Mouse (Mus musculus): ENCODE measurements around the gene Efna5. TPM values are rescaled to one million over a fixed set of nuclear protein-coding genes. Genes with fewer than 3 reads are reported as not detected.

Gene Efna5
- polyA plus RNA-seq, 1 experiment from 2014 or later: 59.8 TPM

DNA sequence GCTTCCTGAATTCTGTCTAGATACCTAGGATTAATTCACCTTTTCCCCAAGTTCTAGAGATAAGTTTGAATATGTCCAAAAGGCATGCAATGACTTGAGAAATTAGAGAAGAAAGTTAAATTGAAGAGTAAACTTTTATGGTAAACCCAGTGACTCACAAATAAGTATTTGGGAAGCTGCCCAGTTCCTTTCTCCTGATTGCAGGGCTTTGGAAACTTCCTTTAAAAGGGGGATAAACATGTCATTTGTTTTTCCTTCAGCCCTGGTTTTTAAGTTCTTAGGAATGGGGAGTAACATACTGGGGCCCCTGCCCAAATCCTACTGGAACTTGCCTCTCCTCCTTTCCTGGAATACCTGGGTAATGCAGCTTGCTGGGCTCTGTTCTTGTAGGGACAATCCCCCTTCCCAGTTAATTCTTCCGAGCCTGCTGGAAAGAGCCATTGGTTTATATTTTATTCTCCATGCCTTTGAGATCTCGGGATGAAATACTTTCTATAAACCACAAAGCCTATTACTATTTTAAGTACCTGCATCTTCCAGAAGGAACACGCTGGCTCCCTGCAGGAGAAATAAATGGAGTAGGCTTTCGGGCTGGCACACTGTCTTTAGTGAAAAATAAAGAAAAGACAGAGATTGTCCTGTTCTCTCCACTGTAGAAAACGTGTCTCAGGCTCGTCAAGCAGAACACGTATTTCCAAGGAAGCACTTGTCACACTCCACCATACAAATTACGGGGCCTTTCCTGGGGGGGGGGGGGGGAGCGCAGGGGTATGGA lies 282.2 kb downstream of the Efna5 start:
- no peaks in the 10 kb centered on the region for H3K27me3 ChIP-seq (replicated peaks)
- H3K27ac ChIP-seq: no peak overlapping the region
- no peak for ATAC-seq (replicated peaks)
- H3K4me3 ChIP-seq: no peak overlapping the region
- H3K9ac ChIP-seq: no peak overlapping the region
- no peak overlapping the region for H3K4me2 ChIP-seq
- no peaks in the 10 kb centered on the region for H3K36me3 ChIP-seq (replicated peaks)
- no peaks in the 10 kb centered on the region for H3K9me3 ChIP-seq
- WGBS: 37% methylated on average over 9 of the region's 9 CpGs
- H3K4me1 ChIP-seq: no peaks in the 10 kb centered on the region

- Histone ChIP-seq H3K4me1 (peaks cover 6% of the 10 kb centered on the region), H3K9ac (no peak overlapping the region), H3K4me2 (no peak overlapping the region), H3K36me3 (replicated peaks) (no peaks in the 10 kb centered on the region), H3K9me3 (no peaks in the 10 kb centered on the region), H3K27me3 (replicated peaks) (no peaks in the 10 kb centered on the region), H3K4me3 (no peak overlapping the region), H3K27ac (peak overlapping the region; percentile 7; the same call in 1 of the 2 replicates)
- 35% methylated on average over 5 of the region's 5 CpGs for WGBS
- ATAC-seq (replicated peaks): no peak; the same call in 1 of the 2 replicates
Observed at GRCm38 (mm10) chr17:62592436-62593074, 288.6 kb downstream of the Efna5 start.

DNA sequence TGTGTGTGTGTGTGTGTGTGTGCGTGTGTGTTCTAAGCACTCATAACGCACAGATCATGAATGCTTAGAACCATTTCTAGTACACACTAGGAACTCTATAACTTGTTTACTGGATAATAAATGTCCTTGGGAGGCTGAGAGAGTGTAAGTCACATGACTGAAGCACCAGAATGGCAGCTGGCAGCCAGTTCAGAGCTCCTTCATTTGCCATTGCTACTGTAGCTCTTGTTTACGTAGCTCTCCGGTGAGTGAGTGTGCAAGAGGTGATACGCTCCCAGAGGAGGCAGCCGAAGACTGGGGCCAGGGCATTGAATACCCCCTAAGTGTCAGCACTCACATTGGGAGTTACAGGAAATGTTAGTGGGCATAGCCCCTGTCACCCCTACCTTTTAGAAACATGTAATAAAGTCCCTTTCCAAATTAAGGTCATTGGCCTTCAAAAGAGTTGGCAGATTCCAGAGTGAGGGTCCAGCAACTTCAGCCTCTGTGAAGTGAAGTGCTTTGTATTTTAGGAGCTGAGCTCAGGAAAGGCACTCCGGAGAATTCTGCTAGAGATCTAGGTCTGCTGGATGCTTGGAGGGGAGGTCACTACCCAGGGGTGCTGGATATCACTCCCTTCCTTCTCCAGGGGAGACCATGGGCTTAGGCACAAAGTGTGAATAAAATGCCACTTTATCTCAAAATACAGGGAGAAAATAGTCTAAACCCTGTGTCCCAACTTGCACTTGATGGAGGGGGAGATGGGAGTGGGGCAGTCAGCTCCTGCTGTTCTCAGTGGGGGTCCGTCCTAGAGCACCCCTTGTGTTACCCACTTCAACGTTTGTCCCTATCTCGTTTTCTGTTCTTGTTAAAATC lies 289.3 kb downstream of the Efna5 start:
- H3K9me3 ChIP-seq: peaks cover 3% of the 10 kb centered on the region; the same call in 1 of the 2 replicates
- no peak overlapping the region for H3K4me2 ChIP-seq
- H3K36me3 ChIP-seq (replicated peaks): no peaks in the 10 kb centered on the region
- no peak overlapping the region for H3K9ac ChIP-seq
- no peak overlapping the region for H3K27ac ChIP-seq
- 62% methylated on average over 10 of the region's 10 CpGs for WGBS
- ATAC-seq (replicated peaks): peak; percentile 59
- H3K4me1 ChIP-seq: peaks cover 6% of the 10 kb centered on the region
- H3K4me3 ChIP-seq: no peak overlapping the region
- no peaks in the 10 kb centered on the region for H3K27me3 ChIP-seq (replicated peaks)

- peaks cover 3% of the 10 kb centered on the region; the same call in 1 of the 2 replicates for H3K9me3 ChIP-seq
- ATAC-seq (replicated peaks): no peak
- H3K4me1 ChIP-seq: peaks cover 6% of the 10 kb centered on the region
- H3K36me3 ChIP-seq (replicated peaks): no peaks in the 10 kb centered on the region
- WGBS: 67% methylated on average over 9 of the region's 9 CpGs
- H3K4me3 ChIP-seq: no peak overlapping the region
- H3K27ac ChIP-seq: no peak overlapping the region
- no peak overlapping the region for H3K9ac ChIP-seq
- H3K4me2 ChIP-seq: no peak overlapping the region
- no peaks in the 10 kb centered on the region for H3K27me3 ChIP-seq (replicated peaks)
Observed at GRCm38 (mm10) chr17:62590685-62591460, 290.2 kb downstream of the Efna5 start.

GRCm38 (mm10) chr17:62580127-62580526 lies 301.0 kb downstream of the Efna5 start:
- Histone ChIP-seq H3K27me3 (replicated peaks) (no peaks in the 10 kb centered on the region), H3K9me3 (no peaks in the 10 kb centered on the region), H3K4me3 (no peak overlapping the region), H3K4me2 (no peak overlapping the region), H3K4me1 (peaks cover 4% of the 10 kb centered on the region; the same call in 1 of the 2 replicates), H3K9ac (no peak overlapping the region), H3K36me3 (replicated peaks) (no peaks in the 10 kb centered on the region), H3K27ac (no peak overlapping the region)
- WGBS: 78% methylated on average over 6 of the region's 6 CpGs
- ATAC-seq (replicated peaks): no peak

GRCm38 (mm10) chr17:62579618-62580017 lies 301.5 kb downstream of the Efna5 start:
- no peak overlapping the region for H3K9ac ChIP-seq
- no peak overlapping the region for H3K4me2 ChIP-seq
- H3K4me3 ChIP-seq: no peak overlapping the region
- H3K4me1 ChIP-seq: peaks cover 4% of the 10 kb centered on the region; the same call in 1 of the 2 replicates
- H3K27ac ChIP-seq: no peak overlapping the region
- no peak for ATAC-seq (replicated peaks)
- no peaks in the 10 kb centered on the region for H3K36me3 ChIP-seq (replicated peaks)
- H3K27me3 ChIP-seq (replicated peaks): no peaks in the 10 kb centered on the region
- 31% methylated on average over 6 of the region's 6 CpGs for WGBS
- no peaks in the 10 kb centered on the region for H3K9me3 ChIP-seq

- no peaks in the 10 kb centered on the region for H3K36me3 ChIP-seq (replicated peaks)
- ATAC-seq (replicated peaks): no peak; the same call in 1 of the 2 replicates
- no peaks in the 10 kb centered on the region for H3K9me3 ChIP-seq
- H3K27ac ChIP-seq: no peak overlapping the region
- H3K4me2 ChIP-seq: no peak overlapping the region
- H3K4me3 ChIP-seq: no peak overlapping the region
- WGBS: 84% methylated on average over 9 of the region's 9 CpGs
- no peaks in the 10 kb centered on the region for H3K4me1 ChIP-seq
- H3K27me3 ChIP-seq (replicated peaks): no peaks in the 10 kb centered on the region
- no peak overlapping the region for H3K9ac ChIP-seq
Observed at GRCm38 (mm10) chr17:62574499-62575265, 306.4 kb downstream of the Efna5 start.

DNA sequence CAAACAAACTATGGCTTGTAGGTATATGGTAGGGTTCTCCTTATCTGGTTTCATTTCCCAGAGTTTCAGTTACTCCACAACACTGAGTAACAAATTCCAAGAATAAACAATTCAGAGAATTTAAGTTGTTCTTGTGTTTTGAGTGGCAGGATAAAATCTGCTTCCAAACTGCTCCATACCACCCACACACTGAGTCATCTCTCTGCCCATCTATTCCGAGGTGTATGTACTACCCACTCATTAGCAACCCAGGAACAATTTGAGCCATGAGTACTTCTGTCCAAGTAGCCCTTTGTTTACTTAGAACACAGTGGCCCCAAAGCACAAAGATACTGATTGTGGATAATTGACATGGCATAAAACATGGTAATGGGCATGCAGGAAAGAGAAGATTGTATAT lies 311.0 kb downstream of the Efna5 start:
- no peak for ATAC-seq (replicated peaks)
- H3K27ac ChIP-seq: no peak overlapping the region
- no peak overlapping the region for H3K9ac ChIP-seq
- no peak overlapping the region for H3K4me3 ChIP-seq
- H3K36me3 ChIP-seq (replicated peaks): no peaks in the 10 kb centered on the region
- 82% methylated on average over 1 of the region's 1 CpGs for WGBS
- no peaks in the 10 kb centered on the region for H3K27me3 ChIP-seq (replicated peaks)
- H3K9me3 ChIP-seq: no peaks in the 10 kb centered on the region
- no peak overlapping the region for H3K4me2 ChIP-seq
- no peaks in the 10 kb centered on the region for H3K4me1 ChIP-seq

DNA sequence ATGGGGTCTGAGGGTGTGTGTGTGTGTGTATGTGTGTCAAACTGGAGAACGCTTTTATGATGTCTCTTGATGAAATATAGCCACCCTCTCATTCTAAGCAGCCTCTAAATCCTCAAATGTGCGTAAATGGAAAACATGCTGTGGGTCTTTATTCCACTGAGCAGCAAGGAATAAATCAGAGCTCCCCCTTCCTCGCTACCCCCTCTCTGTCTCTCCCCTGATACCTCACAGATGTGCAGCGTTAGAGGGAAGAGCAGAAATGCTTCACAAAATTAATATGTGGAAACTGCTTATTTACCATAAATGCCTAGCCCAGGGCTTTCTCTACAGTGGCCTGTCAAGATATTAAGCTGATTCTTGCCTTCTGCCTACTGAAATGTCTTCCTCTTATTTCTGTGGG lies 313.1 kb downstream of the Efna5 start:
- no peaks in the 10 kb centered on the region for H3K36me3 ChIP-seq (replicated peaks)
- ATAC-seq (replicated peaks): no peak
- H3K9ac ChIP-seq: no peak overlapping the region
- H3K27me3 ChIP-seq (replicated peaks): no peaks in the 10 kb centered on the region
- H3K4me3 ChIP-seq: no peak overlapping the region
- H3K4me2 ChIP-seq: no peak overlapping the region
- WGBS: 57% methylated on average over 4 of the region's 4 CpGs
- no peaks in the 10 kb centered on the region for H3K4me1 ChIP-seq
- H3K9me3 ChIP-seq: no peaks in the 10 kb centered on the region
- H3K27ac ChIP-seq: no peak overlapping the region

DNA sequence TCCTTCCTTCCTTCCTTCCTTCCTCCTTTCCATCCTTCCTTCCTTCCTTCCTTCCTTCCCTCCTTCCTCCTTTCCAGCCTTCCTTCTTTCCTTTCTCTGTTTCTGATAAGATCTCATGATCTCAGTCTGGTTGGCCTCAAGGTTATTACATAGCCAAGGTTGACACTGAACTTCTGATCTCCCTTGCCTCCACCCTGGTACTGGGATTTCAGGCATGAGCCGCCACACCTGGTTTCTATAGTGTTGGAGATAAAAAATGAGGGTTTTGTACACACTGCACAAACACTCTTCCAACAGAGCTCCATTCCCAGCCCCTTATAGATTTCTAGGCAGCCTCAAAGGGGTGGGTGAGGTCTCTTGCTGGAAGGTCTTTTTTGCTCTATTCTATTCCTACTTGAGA lies 315.5 kb downstream of the Efna5 start:
- Histone ChIP-seq H3K36me3 (replicated peaks) (no peaks in the 10 kb centered on the region), H3K9ac (no peak overlapping the region), H3K9me3 (no peaks in the 10 kb centered on the region), H3K4me3 (no peak overlapping the region), H3K27ac (no peak overlapping the region), H3K4me2 (no peak overlapping the region), H3K27me3 (replicated peaks) (no peaks in the 10 kb centered on the region), H3K4me1 (no peaks in the 10 kb centered on the region)
- WGBS: 88% methylated on average over 1 of the region's 1 CpGs
- no peak for ATAC-seq (replicated peaks)

- no peak overlapping the region for H3K27ac ChIP-seq
- no peaks in the 10 kb centered on the region for H3K27me3 ChIP-seq (replicated peaks)
- no peaks in the 10 kb centered on the region for H3K36me3 ChIP-seq (replicated peaks)
- no peaks in the 10 kb centered on the region for H3K4me1 ChIP-seq
- ATAC-seq (replicated peaks): no peak
- H3K4me2 ChIP-seq: no peak overlapping the region
- WGBS: 77% methylated on average over 7 of the region's 7 CpGs
- H3K9me3 ChIP-seq: no peaks in the 10 kb centered on the region
- H3K9ac ChIP-seq: no peak overlapping the region
- H3K4me3 ChIP-seq: no peak overlapping the region
Observed at GRCm38 (mm10) chr17:62562439-62562838, 318.7 kb downstream of the Efna5 start.

All from midbrain, embryonic 15.5 days (tissue).